In genomic region chr2:32974216-32974615, GRCm38 (mm10) we compare ENCODE assay signal across 24 mouse cellular contexts.
"Had no signal": no experiment of that assay in that cellular context is flagged by ENCODE, and none has a peak within 500 bp of the region (broad histone marks: within the 10 kb centered on the region; RNA-seq: fewer than 3 reads in every experiment).

No protein-coding gene starts in this region.

- H3K4me3 ChIP-seq: embryonic facial prominence, embryonic 10.5 days; embryonic facial prominence, embryonic 12.5 days; embryonic facial prominence, embryonic 13.5 days; embryonic facial prominence, embryonic 15.5 days; erythroblast, embryonic 14.5 days; forebrain, embryonic 10.5 days; forebrain, embryonic 12.5 days; forebrain, embryonic 13.5 days; forebrain, embryonic 15.5 days; gastrocnemius, adult 2 months; heart, adult 2 months; heart, embryonic 10.5 days had no signal

- H3K4me1 ChIP-seq: embryonic facial prominence, embryonic 12.5 days; embryonic facial prominence, embryonic 13.5 days; embryonic facial prominence, embryonic 15.5 days had no signal

- H3K27me3 ChIP-seq: embryonic facial prominence, embryonic 12.5 days; embryonic facial prominence, embryonic 13.5 days; embryonic facial prominence, embryonic 15.5 days; forebrain, embryonic 12.5 days; forebrain, embryonic 13.5 days; forebrain, embryonic 15.5 days had no signal

- DNase-seq: cerebellum, adult 9-11 months; cerebellum, postnatal 36 days; embryo, embryonic 11 days; forebrain, postnatal 0 days; gastrocnemius, adult 2 months; gastrocnemius, postnatal 10 days; gastrocnemius, postnatal 14 days; gastrocnemius, postnatal 25 days; gastrocnemius, postnatal 36 days; heart, adult 11 months; heart, adult 18-20 months; heart, adult 2 months had no signal

- ATAC-seq: forebrain, embryonic 13.5 days; forebrain, embryonic 14.5 days; forebrain, embryonic 15.5 days; forebrain, embryonic 16.5 days; forebrain, postnatal 0 days had no signal

- H3K27ac ChIP-seq: embryonic facial prominence, embryonic 10.5 days; embryonic facial prominence, embryonic 12.5 days; embryonic facial prominence, embryonic 13.5 days; embryonic facial prominence, embryonic 15.5 days; forebrain, embryonic 12.5 days; forebrain, embryonic 13.5 days; forebrain, embryonic 15.5 days; gastrocnemius, adult 2 months; heart, adult 2 months; heart, embryonic 10.5 days had no signal
